In the genomic region with DNA sequence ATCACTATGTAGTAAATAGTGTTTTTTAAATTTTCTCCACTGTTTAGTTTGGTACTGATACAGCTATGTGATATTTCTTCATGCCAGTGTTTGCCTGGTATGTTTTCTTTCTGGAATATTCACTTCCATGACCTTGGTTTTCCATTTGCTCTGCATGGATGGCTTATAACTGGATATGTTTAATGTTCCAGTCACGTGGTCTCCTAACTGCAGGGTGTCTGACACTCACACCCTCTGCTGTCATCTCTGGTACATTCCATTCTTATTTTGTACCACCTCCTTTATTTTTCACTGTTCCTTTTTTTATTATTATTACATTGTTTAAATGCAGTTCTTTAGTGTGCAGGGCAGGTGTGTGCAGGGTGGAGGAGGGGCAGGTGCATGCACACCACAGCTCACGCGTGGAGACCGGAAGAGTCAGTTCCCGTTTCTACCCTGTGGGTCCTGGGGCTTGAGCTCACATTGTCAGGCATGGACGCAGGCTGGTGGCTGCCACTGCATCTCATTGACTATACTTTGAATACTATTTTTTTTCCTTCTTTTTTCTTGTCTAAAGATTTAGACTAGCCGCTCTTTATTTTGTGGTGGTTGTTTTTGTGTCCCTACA, we compare ENCODE assay signal across 25 mouse cellular contexts. TPM values are rescaled to one million over a fixed set of nuclear protein-coding genes. Genes with fewer than 3 reads are reported as not detected.
A peak's percentile ranks its signal among the peaks of the same experiment; 100 is the strongest.
DNase-seq lines count a peak whose midpoint lies in the region; ATAC-seq and TF ChIP-seq lines count a peak whose summit lies in the region.
"Had no signal": no experiment of that assay in that cellular context is flagged by ENCODE, and none has a peak within 500 bp of the region (broad histone marks: within the 10 kb centered on the region; RNA-seq: fewer than 3 reads in every experiment).

No protein-coding gene starts in this region.

- TF ChIP-seq POLR2A in kidney, adult 2 months (IDR thresholded peaks at IDR 0.05; ENCODE audit: low read depth, low read length): no peak

- no peak for TF ChIP-seq CTCF in kidney, adult 2 months (conservative IDR thresholded peaks at IDR 0.05; ENCODE audit: insufficient read depth, insufficient read length, low read depth, low read length)
- TF ChIP-seq CTCF in C2C12 (IDR thresholded peaks at IDR 0.05; ENCODE audit: control insufficient read depth, insufficient read depth, insufficient read length): no peak

- no peaks in the 10 kb centered on the region for H3K9me3 ChIP-seq in kidney, embryonic 14.5 days (ENCODE audit: control insufficient read depth, low read length)
- H3K9me3 ChIP-seq in hindbrain, embryonic 13.5 days: no peaks in the 10 kb centered on the region
- H3K9me3 ChIP-seq: embryonic facial prominence, embryonic 15.5 days; G1E; heart, embryonic 15.5 days; kidney, embryonic 15.5 days; liver, embryonic 12.5 days; lung, embryonic 15.5 days had no signal

- 69% methylated on average over 7 of the region's 7 CpGs for WGBS in kidney, adult 2 months
- 80% methylated on average over 7 of the region's 7 CpGs for WGBS in kidney, embryonic 14.5 days
- 81% methylated on average over 7 of the region's 7 CpGs for WGBS in hindbrain, embryonic 13.5 days

- no peaks in the 10 kb centered on the region for H3K27me3 ChIP-seq in kidney, adult 2 months (replicated peaks; ENCODE audit: control insufficient read depth, insufficient read depth, low read length)
- no peaks in the 10 kb centered on the region for H3K27me3 ChIP-seq in kidney, embryonic 14.5 days (ENCODE audit: control insufficient read depth, insufficient read depth, low read length)
- no peaks in the 10 kb centered on the region for H3K27me3 ChIP-seq in C2C12 (ENCODE audit: control insufficient read depth, insufficient read depth, insufficient read length)
- no peaks in the 10 kb centered on the region for H3K27me3 ChIP-seq in hindbrain, embryonic 13.5 days
- H3K27me3 ChIP-seq: embryonic facial prominence, embryonic 15.5 days; heart, embryonic 15.5 days; kidney, embryonic 15.5 days; liver, embryonic 12.5 days; lung, embryonic 15.5 days had no signal

- no peak overlapping the region for H3K27ac ChIP-seq in kidney, adult 2 months (ENCODE audit: insufficient read depth, low read depth, low read length)
- no peak overlapping the region for H3K27ac ChIP-seq in kidney, embryonic 14.5 days (ENCODE audit: low read depth, low read length)
- H3K27ac ChIP-seq in hindbrain, embryonic 13.5 days: no peak overlapping the region
- H3K27ac ChIP-seq: embryonic facial prominence, embryonic 15.5 days; heart, embryonic 15.5 days; hindbrain, embryonic 10.5 days; kidney, embryonic 15.5 days; liver, embryonic 12.5 days; lung, embryonic 15.5 days had no signal

- no peak overlapping the region for H3K4me2 ChIP-seq in kidney, embryonic 14.5 days (replicated peaks; ENCODE audit: low read depth, low read length)
- no peak overlapping the region for H3K4me2 ChIP-seq in hindbrain, embryonic 13.5 days
- H3K4me2 ChIP-seq: embryonic facial prominence, embryonic 15.5 days; heart, embryonic 15.5 days; kidney, embryonic 15.5 days; liver, embryonic 12.5 days; lung, embryonic 15.5 days had no signal

- H3K4me1 ChIP-seq in kidney, adult 2 months (ENCODE audit: control insufficient read depth, insufficient read depth, low read length): no peaks in the 10 kb centered on the region; the same call in 1 of the 2 replicates
- no peaks in the 10 kb centered on the region for H3K4me1 ChIP-seq in kidney, embryonic 14.5 days (ENCODE audit: control insufficient read depth, insufficient read depth, low read length)
- no peaks in the 10 kb centered on the region for H3K4me1 ChIP-seq in hindbrain, embryonic 13.5 days (replicated peaks)
- H3K4me1 ChIP-seq: embryonic facial prominence, embryonic 15.5 days; heart, embryonic 15.5 days; hindbrain, embryonic 10.5 days; kidney, embryonic 15.5 days; liver, embryonic 12.5 days; lung, embryonic 15.5 days had no signal

- no peak overlapping the region for H3K4me3 ChIP-seq in kidney, adult 2 months (ENCODE audit: insufficient read depth, low read depth, low read length)
- no peak overlapping the region for H3K4me3 ChIP-seq in kidney, embryonic 14.5 days (ENCODE audit: low read length)
- no peak overlapping the region for H3K4me3 ChIP-seq in C2C12 (ENCODE audit: insufficient read depth, poor library complexity, severe bottlenecking)
- no peak overlapping the region for H3K4me3 ChIP-seq in hindbrain, embryonic 13.5 days
- H3K4me3 ChIP-seq: embryonic facial prominence, embryonic 15.5 days; heart, embryonic 15.5 days; hindbrain, embryonic 10.5 days; kidney, embryonic 15.5 days; liver, embryonic 12.5 days; lung, embryonic 15.5 days had no signal

- no peak for ATAC-seq in kidney, embryonic 14.5 days (ENCODE audit: low FRiP score, low TSS enrichment)
- ATAC-seq in megakaryocyte, adult 5-6 weeks (ENCODE audit: poor library complexity, severe bottlenecking): peak; percentile 83
- ATAC-seq in inflammation-experienced regulatory T-cells, adult 6 months: no peak
- ATAC-seq in hindbrain, embryonic 13.5 days (ENCODE audit: low FRiP score): no peak
- ATAC-seq: forebrain, embryonic 16.5 days; liver, embryonic 12.5 days had no signal

- no peak overlapping the region for H3ac ChIP-seq in C2C12 (ENCODE audit: control insufficient read depth, insufficient read length, low read depth)

- H3K79me2 ChIP-seq in C2C12 (ENCODE audit: control insufficient read depth, insufficient read depth): no peaks in the 10 kb centered on the region

- no peaks in the 10 kb centered on the region for H3K36me3 ChIP-seq in kidney, adult 2 months (ENCODE audit: control insufficient read depth, insufficient read depth, low read length)
- H3K36me3 ChIP-seq in kidney, embryonic 14.5 days (ENCODE audit: control insufficient read depth, insufficient read depth, low read length): no peaks in the 10 kb centered on the region
- H3K36me3 ChIP-seq in C2C12 (ENCODE audit: control insufficient read depth, insufficient read depth): no peaks in the 10 kb centered on the region
- H3K36me3 ChIP-seq in hindbrain, embryonic 13.5 days: no peaks in the 10 kb centered on the region
- H3K36me3 ChIP-seq: embryonic facial prominence, embryonic 15.5 days; G1E; heart, embryonic 15.5 days; hindbrain, embryonic 10.5 days; kidney, embryonic 15.5 days; liver, embryonic 12.5 days; lung, embryonic 15.5 days had no signal

- H3K9ac ChIP-seq in kidney, embryonic 14.5 days (ENCODE audit: low read depth, low read length): no peak overlapping the region
- H3K9ac ChIP-seq in hindbrain, embryonic 13.5 days: no peak overlapping the region
- H3K9ac ChIP-seq: embryonic facial prominence, embryonic 15.5 days; heart, embryonic 15.5 days; kidney, embryonic 15.5 days; liver, embryonic 12.5 days; lung, embryonic 15.5 days had no signal

- no peaks in the 10 kb centered on the region for H3K79me3 ChIP-seq in C2C12 (ENCODE audit: low read depth)

- DNase-seq in kidney, adult 2 months: peak; percentile 2
- peak; percentile 16 to 39 for DNase-seq in spleen, postnatal 14 days (ENCODE audit: low spot score in 2 of 2)
- DNase-seq in frontal cortex, postnatal 14 days (ENCODE audit: low spot score in 2 of 2): no peak
- DNase-seq: adrenal gland, postnatal 14 days; cerebellum, adult 11 months; cerebellum, postnatal 25 days; kidney, postnatal 4 days; layer of hippocampus, adult 9-11 months; right cerebral cortex, postnatal 4 days; thymus, adult 2 months had no signal

TF ChIP-seq in C2C12, 6 proteins besides CTCF, POLR2A, EP300 and RAD21:
- TF ChIP-seq FOSL1 (IDR thresholded peaks at IDR 0.05; ENCODE audit: insufficient read depth, low read length, poor library complexity, severe bottlenecking) (no peak), MYOD1 (IDR thresholded peaks at IDR 0.05; ENCODE audit: control insufficient read depth, insufficient read length, low read depth) (no peak), MYOG (IDR thresholded peaks at IDR 0.05; ENCODE audit: control insufficient read depth, extremely low read depth, insufficient read length) (no peak), USF1 (IDR thresholded peaks at IDR 0.05; ENCODE audit: low read depth) (peak; percentile 52), CEBPB (IDR thresholded peaks at IDR 0.05; ENCODE audit: low read depth) (no peak), MAX (IDR thresholded peaks at IDR 0.05) (no peak)
TF ChIP-seq in C2C12: peak in this region for 1.

RNA-seq across cellular contexts. Expression of a gene that starts 46.5 kb away (rescaled TPM):
- polyA plus RNA-seq in kidney, adult 2 months (2012; rRNA removed): 77.8 and 81.9 TPM in 2 replicates
- polyA plus RNA-seq in kidney, embryonic 14.5 days (2014; fragmentation: Nextera tagmentation; extraction: Ambion mirVana): 131 and 185 TPM in 2 replicates
- polyA plus RNA-seq in C2C12 (2012; fragmentation: generic; extraction: Trizol): 114 TPM
- 130 and 146 TPM in 2 replicates for total RNA-seq in megakaryocyte, adult 5-6 weeks (2015)
- total RNA-seq in megakaryocyte, adult 5-6 weeks (2017): 46.2 and 51.1 TPM in 2 replicates
- polyA plus RNA-seq in inflammation-experienced regulatory T-cells, adult 6 months (2017; shearing (Covaris generic)): 10 to 100 TPM; 36.1 to 49.2 (median 46.2) TPM
- polyA plus RNA-seq in hindbrain, embryonic 13.5 days (2015; fragmentation: Nextera tagmentation; extraction: Ambion mirVana): 118 and 127 TPM in 2 replicates

RNA-seq across cellular contexts. Expression of a gene that starts 47.1 kb away (rescaled TPM):
- 0.39 and 0.45 TPM in 2 replicates for polyA plus RNA-seq in kidney, adult 2 months (2012; rRNA removed)
- 5.0 and 6.1 TPM in 2 replicates for polyA plus RNA-seq in kidney, embryonic 14.5 days (2014; fragmentation: Nextera tagmentation; extraction: Ambion mirVana)
- polyA plus RNA-seq in C2C12 (2012; fragmentation: generic; extraction: Trizol): 3.5 TPM
- total RNA-seq in megakaryocyte, adult 5-6 weeks (2015): not detected in 2 replicates
- total RNA-seq in megakaryocyte, adult 5-6 weeks (2017): not detected in 2 replicates
- not detected for polyA plus RNA-seq in inflammation-experienced regulatory T-cells, adult 6 months (2017; shearing (Covaris generic))
- 3.1 and 3.7 TPM in 2 replicates for polyA plus RNA-seq in hindbrain, embryonic 13.5 days (2015; fragmentation: Nextera tagmentation; extraction: Ambion mirVana)
- total RNA-seq: adrenal gland, postnatal 14 days; gastrocnemius, adult 18-20 months; heart, adult 18-20 months had no signal

Comparison
In these comparisons a context has a peak if more than half of its experiments do, and no peak if none do; other contexts are left out.
1. DNase-seq: peak in kidney, adult 2 months (single experiment) and spleen, postnatal 14 days (2 of 2); none in frontal cortex, postnatal 14 days (0 of 2).